Mouse (Mus musculus) heart, embryonic 13.5 days (tissue): ENCODE data around the gene Drc7. TPM values are rescaled to one million over a fixed set of nuclear protein-coding genes. Genes with fewer than 3 reads are reported as not detected.

Experiments used
- ATAC-seq: fragments of 200-750 bp; cut with Nextera tagmentation; 2 replicates; pipeline ENCODE4 v1.8.0; 2017; ENCODE audit warnings: moderate TSS enrichment; ENCODE audit not compliant: insufficient number of reproducible peaks, low FRiP score, low TSS enrichment; ENCODE audit errors: extremely low read depth
- H3K27ac ChIP-seq: fragments of 300-500 bp; sonication (generic); replicated peaks from 2 replicates; pipeline ENCODE4 v1.5.1; 2015; ENCODE audit warnings: moderate library complexity, mild to moderate bottlenecking, inconsistent platforms
- H3K27me3 ChIP-seq: fragments of 300-500 bp; sonication (generic); replicated peaks from 2 replicates; pipeline ENCODE4 v1.6.1; 2015; ENCODE audit warnings: mild to moderate bottlenecking, inconsistent platforms
- H3K36me3 ChIP-seq: fragments of 300-500 bp; sonication (generic); 2 replicates; pipeline ENCODE4 v1.6.1; 2015; ENCODE audit warnings: mild to moderate bottlenecking, inconsistent platforms
- H3K4me1 ChIP-seq: fragments of 300-500 bp; sonication (generic); 2 replicates; pipeline ENCODE4 v1.6.1; 2015; ENCODE audit warnings: inconsistent platforms
- H3K4me2 ChIP-seq: fragments of 300-500 bp; sonication (generic); 2 replicates; pipeline ENCODE4 v1.6.1; 2015; ENCODE audit warnings: inconsistent platforms, mild to moderate bottlenecking, moderate library complexity
- H3K4me3 ChIP-seq: fragments of 300-500 bp; sonication (generic); 2 replicates; pipeline ENCODE4 v1.5.1; 2015; ENCODE audit warnings: moderate library complexity, mild to moderate bottlenecking, inconsistent platforms
- H3K9ac ChIP-seq: fragments of 300-500 bp; sonication (generic); 2 replicates; pipeline ENCODE4 v1.6.1; 2015; ENCODE audit warnings: inconsistent platforms, mild to moderate bottlenecking, moderate library complexity
- H3K9me3 ChIP-seq: fragments of 300-500 bp; sonication (generic); 2 replicates; pipeline ENCODE4 v1.6.1; 2016; ENCODE audit warnings: inconsistent platforms
- WGBS: fragments of 180-500 bp; shearing (Covaris S2); methylation state at CpG from one replicate; pipeline ENCODE4 v1.1.7; 2015; ENCODE audit warnings: mixed read lengths; 5-methylcytosine and 5-hydroxymethylcytosine counted together
- polyA plus RNA-seq: library from polyadenylated mRNA; unstranded; fragments of >200 nt; fragmentation: Nextera tagmentation; extraction: Ambion mirVana; gene quantifications from 2 replicates; pipeline ENCODE4 v1.2.1, GENCODE M21; 2015

The Drc7 gene
- polyA plus RNA-seq: not detected in 2 replicates

GRCm38 (mm10) chr8:95054927-95055510 lies at the start of gene Drc7:
Gene Drc7, plus strand, starts transcription at chr8:95055103.
- Histone ChIP-seq H3K36me3 (no peaks in the 10 kb centered on the region), H3K27ac (no peak within 1 kb of the TSS), H3K9ac (no peak within 1 kb of the TSS), H3K4me3 (no peak within 1 kb of the TSS), H3K4me2 (no peak within 1 kb of the TSS), H3K9me3 (no peaks in the 10 kb centered on the region), H3K27me3 (no peaks in the 10 kb centered on the region), H3K4me1 (peaks cover 9% of the 10 kb centered on the region)
- ATAC-seq: peak; percentile 52; the same call in 1 of the 2 replicates
- 27% methylated on average over 2 of the region's 2 CpGs for WGBS

- WGBS: 69% methylated on average over 15 of the region's 15 CpGs
- H3K4me3 ChIP-seq: no peak overlapping the region
- no peak overlapping the region for H3K4me2 ChIP-seq
- no peaks in the 10 kb centered on the region for H3K36me3 ChIP-seq
- no peaks in the 10 kb centered on the region for H3K4me1 ChIP-seq
- no peak overlapping the region for H3K9ac ChIP-seq
- ATAC-seq: no peak
- no peaks in the 10 kb centered on the region for H3K27me3 ChIP-seq
- no peaks in the 10 kb centered on the region for H3K9me3 ChIP-seq
- no peak overlapping the region for H3K27ac ChIP-seq
These were observed 42.4 kb upstream of the Drc7 start for GRCm38 (mm10) chr8:95012442-95012919.

- 58% methylated on average over 4 of the region's 4 CpGs for WGBS
- ATAC-seq: no peak
These were observed 39.0 kb upstream of the Drc7 start for GRCm38 (mm10) chr8:95015866-95016265.

GRCm38 (mm10) chr8:95016684-95017083 lies 38.2 kb upstream of the Drc7 start:
- Histone ChIP-seq H3K9me3 (no peaks in the 10 kb centered on the region), H3K27ac (no peak overlapping the region), H3K27me3 (no peaks in the 10 kb centered on the region), H3K4me3 (no peak overlapping the region), H3K4me2 (no peak overlapping the region), H3K36me3 (no peaks in the 10 kb centered on the region), H3K9ac (no peak overlapping the region), H3K4me1 (no peaks in the 10 kb centered on the region)
- WGBS: 41% methylated on average over 4 of the region's 4 CpGs
- ATAC-seq: no peak

More at GRCm38 (mm10) chr8:95015866-95016265, 39.0 kb upstream of the Drc7 start:
- no peaks in the 10 kb centered on the region for H3K4me1 ChIP-seq
- H3K27me3 ChIP-seq: no peaks in the 10 kb centered on the region
- H3K27ac ChIP-seq: no peak overlapping the region
- no peak overlapping the region for H3K4me2 ChIP-seq
- H3K4me3 ChIP-seq: no peak overlapping the region
- H3K9me3 ChIP-seq: no peaks in the 10 kb centered on the region
- no peak overlapping the region for H3K9ac ChIP-seq
- no peaks in the 10 kb centered on the region for H3K36me3 ChIP-seq

- Histone ChIP-seq H3K36me3 (no peaks in the 10 kb centered on the region), H3K9ac (no peak within 1 kb of the TSS), H3K27me3 (no peaks in the 10 kb centered on the region), H3K27ac (no peak within 1 kb of the TSS), H3K4me1 (no peaks in the 10 kb centered on the region), H3K4me3 (no peak within 1 kb of the TSS), H3K9me3 (no peaks in the 10 kb centered on the region), H3K4me2 (no peak within 1 kb of the TSS)
- 64% methylated on average over 11 of the region's 11 CpGs for WGBS
- no peak for ATAC-seq
These were observed 37.5 kb upstream of the Drc7 start, which contains the start of gene Adgrg3 for GRCm38 (mm10) chr8:95017451-95017850. Gene Adgrg3, plus strand, starts transcription at chr8:95017692.

GRCm38 (mm10) chr8:95017969-95018635 lies 36.8 kb upstream of the Drc7 start:
- H3K27ac ChIP-seq: no peak overlapping the region
- no peak for ATAC-seq
- WGBS: 47% methylated on average over 9 of the region's 9 CpGs

GRCm38 (mm10) chr8:95020293-95020777 lies 34.6 kb upstream of the Drc7 start:
- no peaks in the 10 kb centered on the region for H3K36me3 ChIP-seq
- H3K27ac ChIP-seq: peak overlapping the region; percentile 66
- H3K4me2 ChIP-seq: peak overlapping the region; percentile 49
- no peaks in the 10 kb centered on the region for H3K9me3 ChIP-seq
- H3K4me3 ChIP-seq: peak overlapping the region; percentile 18; the same call in 1 of the 2 replicates
- 33% methylated on average over 12 of the region's 12 CpGs for WGBS
- no peaks in the 10 kb centered on the region for H3K27me3 ChIP-seq
- H3K9ac ChIP-seq: peak overlapping the region; percentile 69; the same call in 1 of the 2 replicates
- ATAC-seq: no peak
- H3K4me1 ChIP-seq: no peaks in the 10 kb centered on the region

More at GRCm38 (mm10) chr8:95017969-95018635, 36.8 kb upstream of the Drc7 start:
- Histone ChIP-seq H3K27me3 (no peaks in the 10 kb centered on the region), H3K9ac (no peak overlapping the region), H3K4me1 (no peaks in the 10 kb centered on the region), H3K4me3 (no peak overlapping the region), H3K36me3 (no peaks in the 10 kb centered on the region), H3K4me2 (no peak overlapping the region), H3K9me3 (no peaks in the 10 kb centered on the region)

GRCm38 (mm10) chr8:95020821-95021220 lies 34.1 kb upstream of the Drc7 start:
- peak overlapping the region; percentile 66 for H3K27ac ChIP-seq
- ATAC-seq: no peak
- peak overlapping the region; percentile 69; the same call in 1 of the 2 replicates for H3K9ac ChIP-seq
- WGBS: 58% methylated on average over 10 of the region's 10 CpGs
- no peaks in the 10 kb centered on the region for H3K4me1 ChIP-seq
- peaks cover 5% of the 10 kb centered on the region; the same call in 1 of the 2 replicates for H3K9me3 ChIP-seq
- no peaks in the 10 kb centered on the region for H3K27me3 ChIP-seq
- H3K4me3 ChIP-seq: no peak overlapping the region
- H3K36me3 ChIP-seq: no peaks in the 10 kb centered on the region
- peak overlapping the region; percentile 49 for H3K4me2 ChIP-seq

GRCm38 (mm10) chr8:95023201-95023600 lies 31.7 kb upstream of the Drc7 start:
- Histone ChIP-seq H3K4me3 (no peak overlapping the region), H3K36me3 (no peaks in the 10 kb centered on the region), H3K9ac (no peak overlapping the region), H3K9me3 (peaks cover 6% of the 10 kb centered on the region; the same call in 1 of the 2 replicates), H3K4me1 (no peaks in the 10 kb centered on the region), H3K27ac (no peak overlapping the region), H3K27me3 (no peaks in the 10 kb centered on the region), H3K4me2 (no peak overlapping the region)
- 24% methylated on average over 8 of the region's 8 CpGs for WGBS
- ATAC-seq: no peak

- Histone ChIP-seq H3K36me3 (no peaks in the 10 kb centered on the region), H3K27me3 (no peaks in the 10 kb centered on the region), H3K27ac (no peak overlapping the region), H3K9me3 (peaks cover 6% of the 10 kb centered on the region; the same call in 1 of the 2 replicates), H3K9ac (no peak overlapping the region), H3K4me3 (no peak overlapping the region), H3K4me2 (no peak overlapping the region), H3K4me1 (no peaks in the 10 kb centered on the region)
- WGBS: 72% methylated on average over 4 of the region's 4 CpGs
- ATAC-seq: no peak
These were observed 30.5 kb upstream of the Drc7 start for GRCm38 (mm10) chr8:95024387-95024786.

GRCm38 (mm10) chr8:95025421-95025820 lies 29.5 kb upstream of the Drc7 start:
- Histone ChIP-seq H3K4me2 (no peak overlapping the region), H3K9me3 (peaks cover 6% of the 10 kb centered on the region; the same call in 1 of the 2 replicates), H3K9ac (no peak overlapping the region), H3K27me3 (no peaks in the 10 kb centered on the region), H3K36me3 (no peaks in the 10 kb centered on the region), H3K27ac (no peak overlapping the region), H3K4me1 (no peaks in the 10 kb centered on the region), H3K4me3 (no peak overlapping the region)
- 65% methylated on average over 2 of the region's 2 CpGs for WGBS
- ATAC-seq: no peak
